Mouse (Mus musculus) kidney, adult 2 months (tissue): ENCODE data around the gene Fhit.

Experiments
- CTCF ChIP-seq: fragments of 200-500 bp; conservative IDR thresholded peaks from 2 replicates; pipeline ENCODE4 v1.5.1; 2011; ENCODE audit warnings: low read depth, mild to moderate bottlenecking, control low read depth, low read length, moderate library complexity, mixed read lengths; ENCODE audit not compliant: insufficient read depth, insufficient read length
- POLR2A ChIP-seq: fragments of 200-500 bp; IDR thresholded peaks from one replicate; pipeline ENCODE4 v1.6.1; 2011; ENCODE audit warnings: low read depth, low read length, control low read depth

GRCm38 (mm10) chr14:9587900-9588299, 1573.9 kb downstream of the Fhit start:
- TF ChIP-seq CTCF, result no peak
- TF ChIP-seq POLR2A, result no peak
